Mouse (Mus musculus): ENCODE data around the gene Pdap1. TPM values are rescaled to one million over a fixed set of nuclear protein-coding genes. Genes with fewer than 3 reads are reported as not detected.

Pdap1 gene
- polyA plus RNA-seq (2012; rRNA removed) = 27.2 and 31.1 TPM in 2 replicates

DNA sequence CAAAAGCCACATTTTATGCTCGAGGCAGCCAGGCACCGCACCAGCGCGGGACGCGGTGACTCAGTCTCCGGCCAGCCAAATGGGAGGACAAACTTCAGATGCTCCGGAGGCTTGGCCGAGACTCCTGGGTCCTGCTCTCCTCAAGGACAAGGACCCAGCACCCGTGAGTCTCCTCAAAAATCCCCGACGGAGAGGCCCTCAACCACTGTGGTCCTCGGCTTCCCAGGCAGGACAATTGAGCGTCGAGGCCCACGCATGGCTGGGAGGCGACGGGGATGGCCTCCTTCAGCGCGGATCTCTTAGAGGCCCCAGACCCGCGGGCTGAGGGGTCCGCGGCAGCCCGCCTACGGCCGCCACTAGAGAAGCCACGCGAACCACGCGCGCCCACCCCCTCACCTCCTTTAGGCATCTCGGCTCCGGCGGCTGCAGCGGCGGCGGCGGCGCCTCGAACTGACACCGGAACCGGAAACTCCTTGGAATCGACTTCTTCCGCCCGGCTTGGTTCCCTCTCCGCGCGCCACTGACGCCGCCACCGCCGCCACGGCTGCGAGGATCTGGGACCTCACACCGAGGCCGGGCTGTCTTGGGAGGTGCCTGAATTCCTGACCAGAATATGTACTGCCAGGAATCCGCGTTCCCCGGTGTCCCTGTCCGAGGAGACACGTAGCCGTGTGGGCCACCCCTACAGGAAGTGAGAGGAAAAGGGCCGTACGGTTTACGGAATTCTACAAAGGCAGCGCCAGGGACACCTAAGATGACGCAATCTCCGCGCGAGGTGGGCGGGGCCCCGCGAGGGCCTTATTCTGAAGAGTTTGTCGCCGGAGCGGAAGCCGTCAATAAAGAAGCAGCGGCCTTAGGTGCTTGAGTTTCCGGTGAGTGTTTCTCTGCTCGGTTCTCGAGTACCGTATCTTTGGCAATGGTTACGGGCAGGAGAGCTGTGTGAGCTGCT, at the start of gene Pdap1, which contains the start of gene Bud31:
Pdap1 (minus strand) TSS at position 668 of the 949 bp plus-strand sequence.
Bud31 (plus strand) TSS at position 792 of the 949 bp plus-strand sequence.

DNA sequence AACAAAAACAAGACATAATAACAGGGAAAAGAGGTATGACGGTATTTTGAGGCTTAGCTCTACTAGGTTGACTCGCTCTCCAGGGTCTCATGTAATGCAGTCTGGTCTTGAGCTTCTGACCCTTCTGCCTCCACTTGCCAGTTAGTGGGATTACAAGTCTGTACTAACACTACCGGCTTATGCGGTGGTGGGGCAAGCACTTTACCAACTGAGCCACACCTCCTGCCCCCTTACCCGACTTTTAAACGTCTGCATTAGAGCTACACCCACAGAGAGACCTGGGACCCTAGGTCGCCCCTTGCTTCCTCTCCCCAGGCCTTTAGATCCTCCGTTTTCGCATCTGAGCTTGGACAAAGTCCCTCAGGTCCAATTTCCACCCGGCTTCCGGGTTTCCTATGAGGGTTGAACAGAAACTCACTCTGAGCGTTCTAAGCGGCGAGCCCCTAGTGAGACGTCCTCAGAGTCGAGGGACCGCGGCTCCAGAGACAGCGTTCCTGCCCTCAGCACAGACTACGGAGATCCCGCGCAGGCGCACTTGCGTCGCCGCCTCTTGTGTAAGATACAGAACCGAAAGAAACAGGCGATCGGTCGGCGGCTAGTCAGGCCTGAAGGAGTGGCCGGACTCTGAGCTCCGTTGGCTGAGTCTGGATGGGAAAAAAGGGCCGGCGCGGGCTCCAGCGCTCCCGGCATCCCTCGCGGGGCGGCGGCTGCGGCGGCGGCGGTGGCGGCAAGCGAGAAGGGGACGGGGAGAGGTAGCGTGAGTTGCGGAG, 26.7 kb upstream of the Pdap1 start, which contains the start of the genes Ptcd1 and Cpsf4:
Ptcd1 (minus strand) TSS at position 573 of the 770 bp plus-strand sequence.
Cpsf4 (plus strand) TSS at position 678 of the 770 bp plus-strand sequence.

DNA sequence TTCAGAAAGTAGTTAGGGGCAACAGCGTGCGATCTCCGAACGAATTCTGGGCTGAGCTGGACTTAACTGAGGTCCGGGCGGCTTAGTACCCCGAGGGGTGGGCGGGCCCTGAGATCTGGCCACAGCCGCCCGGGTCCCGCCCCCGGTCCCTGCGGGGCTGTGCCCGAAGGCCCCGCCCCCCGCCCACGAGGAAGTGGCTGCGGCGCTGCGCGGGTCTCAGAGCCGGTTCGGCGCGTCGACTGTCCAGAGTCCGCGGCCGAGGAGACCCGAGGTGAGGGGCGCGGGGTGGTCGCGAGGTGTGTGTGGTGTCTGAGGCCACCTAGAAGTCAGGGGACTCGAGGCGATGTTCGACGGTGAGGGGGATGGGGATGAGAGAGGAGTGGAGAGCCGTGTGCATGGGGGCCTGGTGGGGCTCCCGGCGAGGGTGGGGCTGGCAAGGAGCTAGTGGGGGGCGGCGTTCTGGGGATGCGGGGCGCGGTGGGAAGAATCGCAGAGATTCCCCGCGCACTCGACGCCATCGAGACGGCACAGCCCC, 25.9 kb downstream of the Pdap1 start, which contains the start of gene Arpc1b:
Arpc1b (plus strand) TSS at position 145 of the 535 bp plus-strand sequence.

DNA sequence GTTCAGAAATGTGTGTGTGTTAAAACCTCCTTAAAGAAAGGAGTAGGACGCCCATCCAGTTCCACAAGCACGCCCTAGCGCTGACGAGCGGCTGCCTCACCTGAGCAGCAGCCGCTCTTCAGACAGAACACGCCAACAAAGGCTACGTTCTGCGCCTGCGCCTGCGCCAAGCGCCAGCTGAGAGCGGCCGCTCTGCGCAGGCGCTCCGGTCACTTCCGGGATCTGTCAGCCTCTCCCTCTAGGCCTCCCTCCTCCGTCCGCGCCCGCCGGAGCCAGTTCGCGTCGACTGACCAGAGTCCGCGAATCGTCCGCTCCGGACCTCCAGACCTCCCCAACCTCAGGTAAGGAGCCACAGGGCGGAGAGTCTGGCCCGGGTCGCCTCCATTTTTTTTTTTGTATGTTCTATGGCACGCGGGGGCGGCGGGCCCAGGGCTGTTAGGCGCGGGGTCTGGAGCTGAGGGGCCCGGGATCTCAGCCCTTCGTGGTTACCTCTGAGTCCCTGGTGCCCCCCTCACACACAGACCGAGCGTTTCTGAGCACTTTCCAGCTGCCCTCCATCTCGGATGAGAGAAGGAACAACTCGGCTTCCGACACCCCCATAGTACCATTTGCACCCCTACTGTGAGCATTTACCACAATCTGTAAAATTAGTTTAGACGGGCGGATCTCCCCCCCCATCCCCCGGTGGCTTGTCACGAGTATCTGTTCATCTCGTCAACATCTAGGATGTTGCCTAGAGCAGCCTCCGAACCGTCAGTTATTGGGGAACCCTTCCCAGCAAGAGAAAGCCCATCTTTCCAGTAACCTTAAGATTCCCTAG, 56.2 kb downstream of the Pdap1 start, which contains the start of the genes Arpc1a and Kpna7:
Arpc1a (plus strand) TSS at position 199 of the 820 bp plus-strand sequence.
Kpna7 (minus strand) TSS at position 399 of the 820 bp plus-strand sequence.

Other genes starting within 250 kb of the Pdap1 start
- 2.6 and 3.2 TPM in 2 replicates for gene Smurf1, start 174.4 kb downstream of the Pdap1 start, polyA plus RNA-seq (2012; rRNA removed)
- gene Gm4871, start 107.5 kb downstream of the Pdap1 start, polyA plus RNA-seq (2012; rRNA removed) = not detected in 2 replicates
- not detected in 2 replicates for gene 1700018F24Rik, start 97.2 kb downstream of the Pdap1 start, polyA plus RNA-seq (2012; rRNA removed)
- 42.6 and 43.3 TPM in 2 replicates for gene Arpc1a, start 56.4 kb downstream of the Pdap1 start, polyA plus RNA-seq (2012; rRNA removed)
- 0.01 TPM in 1 of 2 replicates, not detected in the other for gene Kpna7, start 56.2 kb downstream of the Pdap1 start, polyA plus RNA-seq (2012; rRNA removed)
- gene Arpc1b, start 26.0 kb downstream of the Pdap1 start, polyA plus RNA-seq (2012; rRNA removed) = 144 and 173 TPM in 2 replicates
- 59.2 and 65.9 TPM in 2 replicates for gene Bud31, start 124 bp upstream of the Pdap1 start, polyA plus RNA-seq (2012; rRNA removed)
- gene Ptcd1, start 26.9 kb upstream of the Pdap1 start, polyA plus RNA-seq (2012; rRNA removed) = 5.8 and 6.1 TPM in 2 replicates
- 22.4 and 22.9 TPM in 2 replicates for gene Cpsf4, start 27.0 kb upstream of the Pdap1 start, polyA plus RNA-seq (2012; rRNA removed)
- 198 and 202 TPM in 2 replicates for gene Atp5j2, start 51.8 kb upstream of the Pdap1 start, polyA plus RNA-seq (2012; rRNA removed)
- gene Zkscan14, start 61.6 kb upstream of the Pdap1 start, polyA plus RNA-seq (2012; rRNA removed) = 2.5 and 2.6 TPM in 2 replicates
- 2.7 and 2.8 TPM in 2 replicates for gene Zkscan5, start 64.3 kb upstream of the Pdap1 start, polyA plus RNA-seq (2012; rRNA removed)
- gene Zfp655, start 91.5 kb upstream of the Pdap1 start, polyA plus RNA-seq (2012; rRNA removed) = 13.3 and 14.3 TPM in 2 replicates
- 4.3 and 5.4 TPM in 2 replicates for gene Zscan25, start 140.3 kb upstream of the Pdap1 start, polyA plus RNA-seq (2012; rRNA removed)
- 1.1 and 1.2 TPM in 2 replicates for gene Cyp3a57, start 205.0 kb upstream of the Pdap1 start, polyA plus RNA-seq (2012; rRNA removed)

Measured in liver, embryonic 18 days (tissue).